Mouse (Mus musculus) cerebellum, adult 11 months (tissue): ENCODE measurements at regions not wholly inside any gene's neighbourhood (a gene's known extent, or its start where the extent isn't known, plus 50 kb on each side); places are given as distances from the start of the nearest gene placed in this dataset.
A peak's percentile ranks its signal among the peaks of the same experiment; 100 is the strongest.

Source experiments
- DNase-seq: peaks from one replicate; pipeline ENCODE4 v3.0.0; 2022

- DNase-seq: peak; percentile 69
Observed at GRCm38 (mm10) chr10:97087286-97087685, 392.1 kb upstream of the Dcn start.

- no peak for DNase-seq
Observed at GRCm38 (mm10) chr10:97090254-97090653, 389.2 kb upstream of the Dcn start.

GRCm38 (mm10) chr10:97093886-97094285 is 385.5 kb upstream of the Dcn start:
- no peak for DNase-seq

GRCm38 (mm10) chr10:97114501-97114900 is 364.9 kb upstream of the Dcn start:
- no peak for DNase-seq

- DNase-seq: no peak
Observed at GRCm38 (mm10) chr10:97122693-97123092, 356.7 kb upstream of the Dcn start.

- DNase-seq: no peak
Observed at GRCm38 (mm10) chr10:97141561-97141960, 337.8 kb upstream of the Dcn start.

- peak; percentile 33 for DNase-seq
Observed at GRCm38 (mm10) chr10:97158561-97159395, 320.6 kb upstream of the Dcn start.

GRCm38 (mm10) chr10:97159396-97159760 is 320.0 kb upstream of the Dcn start:
- peak; percentile 43 for DNase-seq

GRCm38 (mm10) chr10:97159831-97160575 is 319.4 kb upstream of the Dcn start:
- peak; percentile 57 for DNase-seq

GRCm38 (mm10) chr10:97160892-97161291 is 318.5 kb upstream of the Dcn start:
- DNase-seq: peak; percentile 22

GRCm38 (mm10) chr10:97178468-97178867 is 300.9 kb upstream of the Dcn start:
- no peak for DNase-seq

- no peak for DNase-seq
Observed at GRCm38 (mm10) chr10:97189696-97190095, 289.7 kb upstream of the Dcn start.

- no peak for DNase-seq
Observed at GRCm38 (mm10) chr10:97211238-97211695, 268.1 kb upstream of the Dcn start.

GRCm38 (mm10) chr10:97211785-97212398 is 267.5 kb upstream of the Dcn start:
- DNase-seq: no peak

GRCm38 (mm10) chr10:97219474-97219873 is 259.9 kb upstream of the Dcn start:
- peak; percentile 56 for DNase-seq

GRCm38 (mm10) chr10:97220431-97220830 is 259.0 kb upstream of the Dcn start:
- DNase-seq: no peak

- DNase-seq: no peak
Observed at GRCm38 (mm10) chr10:97235631-97236030, 243.8 kb upstream of the Dcn start.

- no peak for DNase-seq
Observed at GRCm38 (mm10) chr10:97241476-97241875, 237.9 kb upstream of the Dcn start.

GRCm38 (mm10) chr10:97245674-97246073 is 233.7 kb upstream of the Dcn start:
- no peak for DNase-seq

- DNase-seq: no peak
Observed at GRCm38 (mm10) chr10:97248522-97248921, 230.9 kb upstream of the Dcn start.

- no peak for DNase-seq
Observed at GRCm38 (mm10) chr10:97249760-97250159, 229.6 kb upstream of the Dcn start.

- no peak for DNase-seq
Observed at GRCm38 (mm10) chr10:97250167-97250566, 229.2 kb upstream of the Dcn start.

GRCm38 (mm10) chr10:97265959-97266517 is 213.4 kb upstream of the Dcn start:
- DNase-seq: no peak
